Mouse (Mus musculus) limb, embryonic 14.5 days (tissue): ENCODE measurements around the gene Limk1. TPM values are rescaled to one million over a fixed set of nuclear protein-coding genes. Genes with fewer than 3 reads are reported as not detected.

Source experiments
- ATAC-seq: fragments of 200-750 bp; cut with Nextera tagmentation; 2 replicates; pipeline ENCODE4 v1.8.0; 2017; ENCODE audit warnings: low read depth, moderate number of reproducible peaks, moderate TSS enrichment; ENCODE audit not compliant: low FRiP score
- DNase-seq: peaks from one replicate; pipeline ENCODE4 v3.0.0-alpha.2; 2015; ENCODE audit warnings: low spot score
- H3K27ac ChIP-seq: fragments of 300-500 bp; sonication (generic); replicated peaks from 2 replicates; pipeline ENCODE4 v1.5.1; 2014; ENCODE audit warnings: low read depth, mild to moderate bottlenecking, low read length, moderate library complexity, mixed read lengths
- H3K27me3 ChIP-seq: fragments of 300-500 bp; sonication (generic); 2 replicates; pipeline ENCODE4 v1.6.1; 2014; ENCODE audit warnings: low read length, mixed read lengths; ENCODE audit not compliant: control insufficient read depth, insufficient read depth
- H3K36me3 ChIP-seq: fragments of 300-500 bp; sonication (generic); 2 replicates; pipeline ENCODE4 v1.6.1; 2014; ENCODE audit warnings: mild to moderate bottlenecking, low read length, moderate library complexity, mixed read lengths; ENCODE audit not compliant: control insufficient read depth, insufficient read depth
- H3K4me1 ChIP-seq: fragments of 300-500 bp; sonication (generic); 2 replicates; pipeline ENCODE4 v1.6.1; 2014; ENCODE audit warnings: antibody characterized with exemption, low read length, mixed read lengths; ENCODE audit not compliant: control insufficient read depth, insufficient read depth
- H3K4me2 ChIP-seq: fragments of 300-500 bp; sonication (generic); replicated peaks from 2 replicates; pipeline ENCODE4 v1.6.1; 2014; ENCODE audit warnings: low read depth, mild to moderate bottlenecking, low read length, moderate library complexity; ENCODE audit not compliant: severe bottlenecking
- H3K4me3 ChIP-seq: fragments of 300-500 bp; sonication (generic); replicated peaks from 2 replicates; pipeline ENCODE4 v1.5.1; 2014; ENCODE audit warnings: low read length
- H3K9ac ChIP-seq: fragments of 300-500 bp; sonication (generic); 2 replicates; pipeline ENCODE4 v1.6.1; 2014; ENCODE audit warnings: mild to moderate bottlenecking, low read depth, low read length, moderate library complexity; ENCODE audit not compliant: severe bottlenecking
- H3K9me3 ChIP-seq: fragments of 300-500 bp; sonication (generic); 2 replicates; pipeline ENCODE4 v1.6.1; 2016; ENCODE audit warnings: low read length; ENCODE audit not compliant: control insufficient read depth
- POLR2A ChIP-seq: fragments of 200-500 bp; IDR thresholded peaks from 2 replicates; pipeline ENCODE4 v1.8.0; 2012; ENCODE audit warnings: inconsistent platforms, mild to moderate bottlenecking, moderate library complexity, borderline replicate concordance; ENCODE audit not compliant: insufficient read depth, insufficient read length; ENCODE audit errors: extremely low read depth
- WGBS: fragments of 180-500 bp; shearing (Covaris S2); extraction: QIAGEN DNeasy Blood & Tissue Kit; methylation state at CpG from one replicate; pipeline ENCODE4 v1.1.7; 2014; 5-methylcytosine and 5-hydroxymethylcytosine counted together
- polyA plus RNA-seq, 2 experiments: library from polyadenylated mRNA; depleted of rRNA in 1 of 2; stranded (reverse) in 1 of 2; unstranded in 1 of 2; fragments of >200 nt; fragmentation: Nextera tagmentation in 1 of 2; extraction: Ambion mirVana in 1 of 2; gene quantifications; 2 replicates each; pipeline versions ENCODE4 v1.2.1 to v1.2.3; 2012 to 2014

Gene Limk1
- polyA plus RNA-seq, 2 experiments = 8.6 to 31.9 TPM

DNA sequence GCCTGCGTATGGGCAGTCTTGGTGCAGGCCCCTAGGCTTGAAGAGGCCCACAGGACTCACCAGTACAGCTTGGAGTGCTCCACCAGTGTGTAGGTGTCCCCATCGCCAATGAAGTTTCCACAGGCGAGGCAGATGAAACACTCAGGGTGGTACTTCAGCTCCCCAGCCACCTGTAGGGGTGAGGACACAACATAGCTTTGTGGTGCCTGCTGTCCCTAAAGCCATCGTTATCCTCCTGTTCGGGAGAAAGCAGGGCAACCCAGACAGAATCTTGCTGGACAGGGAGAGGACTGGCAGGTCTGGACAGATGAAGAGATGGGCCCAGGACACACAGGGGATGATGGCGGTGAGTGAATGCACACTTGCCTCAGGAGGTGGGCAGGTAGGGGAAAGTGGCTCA is 15.8 kb downstream of the Limk1 start:
- Histone ChIP-seq H3K4me3 (no peak overlapping the region), H3K27ac (no peak overlapping the region), H3K9ac (no peak overlapping the region), H3K9me3 (no peaks in the 10 kb centered on the region), H3K4me1 (peaks cover 14% of the 10 kb centered on the region), H3K4me2 (no peak overlapping the region), H3K27me3 (no peaks in the 10 kb centered on the region), H3K36me3 (peaks cover 41% of the 10 kb centered on the region)
- no peak for ATAC-seq
- no peak for TF ChIP-seq POLR2A
- no peak for DNase-seq
- 89% methylated on average over 6 of the region's 6 CpGs for WGBS

DNA sequence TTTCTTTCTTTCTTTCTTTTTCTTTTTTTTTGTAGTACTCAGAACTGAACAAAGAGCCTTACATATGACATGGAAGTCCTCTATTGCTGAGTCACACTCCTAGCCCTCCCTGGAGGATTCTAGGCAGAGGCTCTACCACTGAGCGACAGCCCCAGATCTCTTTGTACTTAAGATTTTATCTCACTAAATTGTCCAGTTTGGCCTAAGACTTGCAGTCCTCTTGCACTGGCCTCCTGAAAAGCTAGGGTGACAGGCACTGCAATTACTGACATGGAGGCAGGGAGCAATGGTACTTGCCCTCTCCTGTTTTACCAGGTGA is 16.2 kb downstream of the Limk1 start:
- WGBS = 82% methylated on average over 1 of the region's 1 CpGs
- Histone ChIP-seq H3K4me1 (peaks cover 14% of the 10 kb centered on the region), H3K9me3 (no peaks in the 10 kb centered on the region), H3K36me3 (peaks cover 46% of the 10 kb centered on the region), H3K27ac (no peak overlapping the region), H3K9ac (no peak overlapping the region), H3K4me2 (no peak overlapping the region), H3K27me3 (no peaks in the 10 kb centered on the region), H3K4me3 (no peak overlapping the region)
- no peak for TF ChIP-seq POLR2A
- no peak for ATAC-seq
- no peak for DNase-seq

DNA sequence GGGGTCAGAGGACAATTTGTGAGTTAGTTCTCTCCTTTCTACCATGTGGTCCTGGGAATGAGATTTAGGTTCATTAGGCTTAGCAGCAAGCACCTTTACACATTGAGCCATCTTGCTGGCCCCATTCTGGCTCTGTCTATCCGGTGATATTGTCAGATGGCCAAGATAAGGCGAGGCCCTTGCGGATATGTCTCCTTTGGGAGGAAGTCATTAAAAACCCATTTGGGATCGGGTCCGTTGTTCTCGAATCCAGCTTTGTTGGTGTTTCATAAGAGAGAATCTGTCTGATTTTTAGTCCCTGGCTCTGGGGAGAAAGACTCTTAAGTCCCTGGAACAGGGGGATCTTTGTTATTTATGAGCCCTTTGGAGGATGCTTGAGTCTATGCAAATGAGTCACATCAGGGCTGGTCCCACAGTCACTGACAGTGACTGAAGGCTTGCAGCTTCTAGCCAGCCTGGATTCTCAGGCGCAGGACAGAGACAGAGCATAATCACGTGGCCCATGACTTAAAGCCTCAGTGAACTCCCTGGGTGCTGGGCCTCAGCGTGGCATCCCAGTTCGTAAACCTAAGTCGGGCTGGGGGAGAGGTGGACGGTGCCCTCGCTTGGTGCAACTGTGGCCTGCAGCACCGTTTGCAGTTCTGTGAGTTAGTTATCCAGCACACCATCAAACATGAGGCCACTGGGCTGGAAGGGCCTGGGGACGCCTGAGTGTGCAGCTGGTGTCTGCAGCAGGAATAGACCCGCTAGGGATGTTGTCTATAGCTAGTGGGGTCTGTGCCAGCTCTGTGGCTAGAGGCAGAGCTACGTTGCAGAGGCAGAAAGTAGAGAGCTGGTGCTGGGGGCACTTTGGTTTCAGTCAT is 16.8 kb downstream of the Limk1 start:
- Histone ChIP-seq H3K9me3 (no peaks in the 10 kb centered on the region), H3K27me3 (no peaks in the 10 kb centered on the region), H3K4me2 (no peak overlapping the region), H3K4me1 (peaks cover 12% of the 10 kb centered on the region), H3K27ac (no peak overlapping the region), H3K36me3 (peaks cover 50% of the 10 kb centered on the region), H3K9ac (no peak overlapping the region), H3K4me3 (no peak overlapping the region)
- no peak for TF ChIP-seq POLR2A
- 77% methylated on average over 17 of the region's 17 CpGs for WGBS
- DNase-seq (no peak), ATAC-seq (no peak)

DNA sequence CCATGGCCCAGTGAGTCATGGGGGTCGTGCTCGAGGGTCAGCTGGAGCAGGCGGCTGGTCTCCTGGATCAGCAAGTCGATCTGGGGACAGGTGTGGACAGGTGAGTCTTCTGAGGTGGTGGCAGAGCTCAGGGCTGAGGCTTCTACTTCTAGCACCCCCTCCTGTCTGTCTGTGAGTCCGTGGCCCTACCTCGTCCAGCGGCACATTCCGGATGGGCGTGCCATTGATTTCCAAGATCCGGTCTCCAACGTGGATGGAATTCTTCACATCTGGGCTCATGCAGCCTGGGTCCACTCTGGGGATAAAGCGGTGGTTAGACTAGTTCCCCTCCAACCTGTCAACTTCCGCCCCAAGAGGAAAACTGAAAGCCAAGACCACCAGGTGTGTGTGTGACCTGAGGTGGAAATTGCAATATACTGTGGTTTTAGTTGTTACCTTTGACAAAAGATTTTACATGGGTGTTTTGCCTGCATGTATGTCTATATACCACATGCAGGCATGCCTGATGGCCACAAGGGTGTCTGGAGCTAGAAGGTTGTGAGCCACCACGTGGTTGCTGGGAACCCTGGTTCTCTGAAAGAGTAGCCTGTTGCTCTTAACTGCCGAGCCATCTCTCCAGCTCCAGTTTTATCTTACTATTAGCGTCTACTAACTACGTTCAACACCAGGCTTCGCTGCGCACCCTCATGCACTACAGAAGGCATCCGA is 19.2 kb downstream of the Limk1 start:
- H3K4me2 ChIP-seq = no peak overlapping the region
- no peaks in the 10 kb centered on the region for H3K4me1 ChIP-seq
- no peaks in the 10 kb centered on the region for H3K9me3 ChIP-seq
- WGBS = 81% methylated on average over 20 of the region's 20 CpGs
- ATAC-seq (no peak), DNase-seq (no peak)
- no peaks in the 10 kb centered on the region for H3K27me3 ChIP-seq
- no peak overlapping the region for H3K4me3 ChIP-seq
- H3K36me3 ChIP-seq = peaks cover 72% of the 10 kb centered on the region
- no peak for TF ChIP-seq POLR2A
- H3K9ac ChIP-seq = no peak overlapping the region
- no peak overlapping the region for H3K27ac ChIP-seq

DNA sequence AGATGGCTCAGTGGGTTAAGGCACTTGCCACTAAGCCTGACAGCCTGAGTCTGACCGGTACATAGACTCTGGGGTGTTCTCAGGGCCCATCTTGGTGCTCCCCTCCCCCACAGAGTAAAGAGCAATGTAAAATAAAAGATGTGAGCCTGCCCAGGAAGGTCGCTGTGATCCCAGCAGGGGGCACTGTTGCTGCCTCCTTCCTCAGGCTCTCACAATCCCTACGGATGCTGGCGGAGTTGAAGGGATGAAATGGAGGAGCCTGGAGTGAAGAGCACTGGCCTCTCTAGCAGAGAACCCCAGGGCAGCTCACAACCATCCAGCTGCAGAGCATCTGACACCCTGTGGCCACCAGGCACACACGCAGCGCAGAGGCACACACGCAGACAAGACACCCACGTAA is 19.9 kb downstream of the Limk1 start:
- no peak for TF ChIP-seq POLR2A
- Histone ChIP-seq H3K4me2 (no peak overlapping the region), H3K36me3 (peaks cover 76% of the 10 kb centered on the region), H3K9me3 (no peaks in the 10 kb centered on the region), H3K27me3 (no peaks in the 10 kb centered on the region), H3K9ac (no peak overlapping the region), H3K27ac (no peak overlapping the region), H3K4me3 (no peak overlapping the region), H3K4me1 (no peaks in the 10 kb centered on the region)
- 34% methylated on average over 8 of the region's 8 CpGs for WGBS
- ATAC-seq (0 out of 2 replicates have a peak, but pooled peaks have one; percentile 36), DNase-seq (no peak)
